Comparison of ENCODE assay signal across 13 mouse cellular contexts in the genomic region with DNA sequence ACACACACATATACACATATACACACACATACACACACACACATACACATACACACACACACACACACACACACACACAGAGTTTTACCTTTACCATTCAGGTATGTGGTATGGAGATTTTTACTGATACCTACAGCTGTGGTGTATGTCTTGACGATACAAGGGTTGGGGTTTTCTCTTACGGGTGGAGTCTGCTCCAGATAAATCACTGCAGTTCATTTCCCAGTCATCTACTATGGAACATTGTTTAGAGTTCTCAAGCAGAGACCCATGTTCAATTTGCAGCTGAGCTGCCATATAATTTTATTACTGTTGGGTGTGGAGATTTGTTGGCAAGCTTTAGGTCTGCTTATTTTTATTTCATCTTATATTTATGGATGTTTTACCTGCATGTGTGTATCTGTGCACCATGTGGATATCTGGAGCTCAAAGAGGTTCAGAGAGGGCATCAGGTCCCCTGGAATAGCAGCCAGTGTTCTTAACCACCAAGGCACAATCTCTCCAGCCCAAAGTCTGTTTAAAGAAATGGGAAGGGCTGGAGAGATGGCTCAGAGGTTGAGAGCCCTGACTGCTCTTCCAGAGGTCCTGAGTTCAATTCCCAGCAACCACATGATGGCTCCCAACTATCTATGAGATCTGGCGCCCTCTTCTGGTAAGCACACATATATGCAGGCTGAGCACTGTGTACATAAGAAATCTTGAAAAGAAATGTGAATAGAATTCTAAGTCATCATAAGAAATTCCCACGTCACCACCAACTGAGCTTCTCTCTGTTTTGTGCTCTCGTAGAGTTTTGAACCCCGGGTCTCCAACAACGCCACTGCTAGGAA. TPM values are rescaled to one million over a fixed set of nuclear protein-coding genes. Genes with fewer than 3 reads are reported as not detected.
DNase-seq lines count a peak whose midpoint lies in the region; ATAC-seq and TF ChIP-seq lines count a peak whose summit lies in the region.
"Had no signal": no experiment of that assay in that cellular context is flagged by ENCODE, and none has a peak within 500 bp of the region (broad histone marks: within the 10 kb centered on the region; RNA-seq: fewer than 3 reads in every experiment).

No protein-coding gene starts in this region.

- H3K9me3 ChIP-seq in stomach, postnatal 0 days (ENCODE audit: control insufficient read depth, low read length) = no peaks in the 10 kb centered on the region
- H3K9me3 ChIP-seq: embryonic facial prominence, embryonic 12.5 days; forebrain, embryonic 10.5 days; liver, embryonic 15.5 days had no signal

- no peaks in the 10 kb centered on the region for H3K36me3 ChIP-seq in heart, adult 2 months (ENCODE audit: control insufficient read depth, insufficient read depth, low read length)
- H3K36me3 ChIP-seq in testis, adult 2 months (ENCODE audit: control insufficient read depth, insufficient read depth, low read length) = no peaks in the 10 kb centered on the region
- H3K36me3 ChIP-seq in stomach, postnatal 0 days (ENCODE audit: control insufficient read depth, insufficient read depth, low read length) = no peaks in the 10 kb centered on the region
- H3K36me3 ChIP-seq: embryonic facial prominence, embryonic 12.5 days; forebrain, embryonic 10.5 days; liver, embryonic 15.5 days had no signal

- H3K4me2 ChIP-seq in stomach, postnatal 0 days (replicated peaks; ENCODE audit: low read depth) = no peak overlapping the region
- H3K4me2 ChIP-seq: embryonic facial prominence, embryonic 12.5 days; liver, embryonic 15.5 days had no signal

- H3K4me1 ChIP-seq in heart, adult 2 months (ENCODE audit: control insufficient read depth, insufficient read depth, low read length) = no peaks in the 10 kb centered on the region; the same call in 1 of the 2 replicates
- H3K4me1 ChIP-seq in testis, adult 2 months (ENCODE audit: control insufficient read depth, insufficient read depth, low read length) = peaks cover 5% of the 10 kb centered on the region
- H3K4me1 ChIP-seq in stomach, postnatal 0 days (replicated peaks; ENCODE audit: control insufficient read depth, insufficient read depth) = no peaks in the 10 kb centered on the region
- H3K4me1 ChIP-seq: embryonic facial prominence, embryonic 12.5 days; forebrain, embryonic 10.5 days; liver, embryonic 15.5 days had no signal

- H3K27ac ChIP-seq in heart, adult 2 months = no peak overlapping the region
- H3K27ac ChIP-seq in testis, adult 2 months (ENCODE audit: control insufficient read depth, insufficient read depth, low read depth, low read length) = no peak overlapping the region
- no peak overlapping the region for H3K27ac ChIP-seq in stomach, postnatal 0 days (replicated peaks)
- H3K27ac ChIP-seq: embryonic facial prominence, embryonic 12.5 days; forebrain, embryonic 10.5 days; liver, embryonic 15.5 days had no signal

- no peak for TF ChIP-seq POLR2A in heart, adult 2 months (IDR thresholded peaks at IDR 0.05; ENCODE audit: insufficient read depth, low read depth, low read length)
- TF ChIP-seq POLR2A in testis, adult 2 months (IDR thresholded peaks at IDR 0.05; ENCODE audit: control insufficient read depth, low read depth, low read length) = no peak
- TF ChIP-seq POLR2A in brain, embryonic 14.5 days (IDR thresholded peaks at IDR 0.05; ENCODE audit: borderline replicate concordance, extremely low read depth, insufficient read depth, insufficient read length, poor library complexity, severe bottlenecking) = no peak

- no peaks in the 10 kb centered on the region for H3K27me3 ChIP-seq in heart, adult 2 months (ENCODE audit: control insufficient read depth, insufficient read depth, low read length)
- H3K27me3 ChIP-seq in testis, adult 2 months (ENCODE audit: control insufficient read depth, insufficient read depth, low read length) = no peaks in the 10 kb centered on the region
- H3K27me3 ChIP-seq in stomach, postnatal 0 days (ENCODE audit: control insufficient read depth, insufficient read depth, low read length) = no peaks in the 10 kb centered on the region
- H3K27me3 ChIP-seq: embryonic facial prominence, embryonic 12.5 days; liver, embryonic 15.5 days had no signal

- TF ChIP-seq CTCF in heart, adult 2 months (IDR thresholded peaks at IDR 0.05) = peak; percentile 66
- 0 out of 2 replicates have a peak, but pooled peaks have one; percentile 11 for TF ChIP-seq CTCF in testis, adult 2 months (IDR thresholded peaks at IDR 0.05; ENCODE audit: control insufficient read depth, insufficient read depth, insufficient replicate concordance, low read depth, low read length)
- peak; percentile 13; the same call in 1 of the 2 replicates for TF ChIP-seq CTCF in brain, embryonic 14.5 days (IDR thresholded peaks at IDR 0.05; ENCODE audit: borderline replicate concordance, extremely low read depth, insufficient read depth, insufficient read length)
- TF ChIP-seq CTCF in stomach, postnatal 0 days (IDR thresholded peaks at IDR 0.05; ENCODE audit: low read depth) = peak; percentile 46

- whole genome bisulfite sequencing in heart, adult 2 months = 79% methylated on average over 7 of the region's 7 CpGs
- WGBS in stomach, postnatal 0 days = 79% methylated on average over 7 of the region's 7 CpGs

- H3K4me3 ChIP-seq in heart, adult 2 months = no peak overlapping the region
- no peak overlapping the region for H3K4me3 ChIP-seq in testis, adult 2 months (ENCODE audit: control insufficient read depth, low read depth, low read length)
- no peak overlapping the region for H3K4me3 ChIP-seq in stomach, postnatal 0 days (ENCODE audit: low read depth, low read length)
- H3K4me3 ChIP-seq: embryonic facial prominence, embryonic 12.5 days; forebrain, embryonic 10.5 days; liver, embryonic 15.5 days had no signal

- no peaks in the 10 kb centered on the region for H3K79me2 ChIP-seq in heart, adult 2 months (replicated peaks; ENCODE audit: control insufficient read depth, insufficient read depth, low read length)

- intact Hi-C loops in heart, adult 2 months (cut with DNase I) = loop anchor here (10.0 kb wide), 1 partner anchor 514 kb away; no protein-coding TSS in a partner anchor

- ATAC-seq in stomach, postnatal 0 days (ENCODE audit: low FRiP score, low TSS enrichment) = no peak
- ATAC-seq in cerebellum, adult (ENCODE audit: insufficient number of reproducible peaks, low FRiP score, low TSS enrichment) = no peak
- ATAC-seq in monocyte, adult 5-6 weeks (replicated peaks; ENCODE audit: insufficient number of reproducible peaks, low FRiP score, low TSS enrichment, poor library complexity, severe bottlenecking) = no peak

- DNase-seq in heart, adult 2 months = no peak
- no peak for DNase-seq in heart, adult 9 months (ENCODE audit: low spot score in 2 of 2)
- DNase-seq in testis, postnatal 14 days (ENCODE audit: low spot score) = no peak
- no peak for DNase-seq in brain, embryonic 14.5 days (ENCODE audit: low read depth)
- no peak for DNase-seq in stomach, postnatal 0 days (ENCODE audit: low spot score)
- DNase-seq: cerebellum, postnatal 14 days; thymus, postnatal 36 days had no signal

- no peak overlapping the region for H3K9ac ChIP-seq in heart, adult 2 months (ENCODE audit: low read depth, low read length)
- H3K9ac ChIP-seq in stomach, postnatal 0 days (ENCODE audit: low read length) = no peak overlapping the region
- H3K9ac ChIP-seq: embryonic facial prominence, embryonic 12.5 days; liver, embryonic 15.5 days had no signal

- TF ChIP-seq EP300 in heart, adult 2 months (IDR thresholded peaks at IDR 0.05; ENCODE audit: insufficient read depth, low read depth, low read length) = no peak
- no peak for TF ChIP-seq EP300 in stomach, postnatal 0 days (optimal IDR thresholded peaks at IDR 0.05)

RNA-seq across cellular contexts. Expression of a gene that starts 28.2 kb away (rescaled TPM):
- 100 to 1,000 TPM in 1 of 2 experiments, 10 to 100 TPM in 1; 96.9 to 109 TPM for total RNA-seq in heart, adult 2 months (2021)
- 53.5 and 82.6 TPM in 2 replicates for polyA plus RNA-seq in heart, adult 2 months (2012; rRNA removed)
- 1.1 and 1.8 TPM in 2 replicates for polyA plus RNA-seq in testis, adult 2 months (2012; rRNA removed)
- polyA plus RNA-seq in brain, embryonic 14.5 days (2012; rRNA removed) = 13.2 and 28.8 TPM in 2 replicates
- 8.3 and 12.3 TPM in 2 replicates for polyA plus RNA-seq in stomach, postnatal 0 days (2015; fragmentation: Nextera tagmentation; extraction: Ambion mirVana)
- 0.95 to 2.8 TPM (median 1.3 TPM) in 3 replicates for total RNA-seq in monocyte, adult 5-6 weeks (2017)

RNA-seq across cellular contexts. Expression of a gene that starts 34.3 kb away (rescaled TPM):
- 10 to 100 TPM in 1 of 2 experiments, 1 to 10 TPM in 1; 7.1 to 16.4 TPM for total RNA-seq in heart, adult 2 months (2021)
- polyA plus RNA-seq in heart, adult 2 months (2012; rRNA removed) = 22.5 and 30.1 TPM in 2 replicates
- polyA plus RNA-seq in testis, adult 2 months (2012; rRNA removed) = 3.2 and 6.4 TPM in 2 replicates
- 4.5 and 6.5 TPM in 2 replicates for polyA plus RNA-seq in brain, embryonic 14.5 days (2012; rRNA removed)
- polyA plus RNA-seq in stomach, postnatal 0 days (2015; fragmentation: Nextera tagmentation; extraction: Ambion mirVana) = 2.7 and 3.2 TPM in 2 replicates
- 62.3 to 109 TPM (median 79.3 TPM) in 3 replicates for total RNA-seq in monocyte, adult 5-6 weeks (2017)

Comparison
In these comparisons a context has a peak if more than half of its experiments do, and no peak if none do; other contexts are left out.
1. CTCF ChIP-seq: peak in every context shown above with its lines; median percentile 66 in heart, adult 2 months; 46 in stomach, postnatal 0 days; 13 in brain, embryonic 14.5 days; 11 in testis, adult 2 months.